Mouse (Mus musculus) embryonic facial prominence, embryonic 12.5 days (tissue): ENCODE measurements around the gene Cnnm4. TPM values are rescaled to one million over a fixed set of nuclear protein-coding genes. Genes with fewer than 3 reads are reported as not detected.

Source experiments
- ATAC-seq: fragments of 200-750 bp; cut with Nextera tagmentation; 2 replicates; pipeline ENCODE4 v1.8.0; 2017; ENCODE audit not compliant: insufficient number of reproducible peaks, insufficient read depth, low FRiP score, low TSS enrichment
- H3K27ac ChIP-seq: fragments of 300-500 bp; sonication (generic); 2 replicates; pipeline ENCODE4 v1.5.1; 2016; ENCODE audit warnings: mild to moderate bottlenecking
- H3K27me3 ChIP-seq: fragments of 300-500 bp; sonication (generic); 2 replicates; pipeline ENCODE4 v1.6.1; 2016; ENCODE audit warnings: mild to moderate bottlenecking, moderate library complexity
- H3K36me3 ChIP-seq: fragments of 300-500 bp; sonication (generic); 2 replicates; pipeline ENCODE4 v1.6.1; 2016; ENCODE audit warnings: mild to moderate bottlenecking
- H3K4me1 ChIP-seq: fragments of 300-500 bp; sonication (generic); 2 replicates; pipeline ENCODE4 v1.6.1; 2016
- H3K4me2 ChIP-seq: fragments of 300-500 bp; sonication (generic); replicated peaks from 2 replicates; pipeline ENCODE4 v1.6.1; 2016; ENCODE audit warnings: mild to moderate bottlenecking, moderate library complexity
- H3K4me3 ChIP-seq: fragments of 300-500 bp; sonication (generic); 2 replicates; pipeline ENCODE4 v1.5.1; 2016; ENCODE audit warnings: mild to moderate bottlenecking
- H3K9ac ChIP-seq: fragments of 300-500 bp; sonication (generic); 2 replicates; pipeline ENCODE4 v1.6.1; 2016; ENCODE audit warnings: mild to moderate bottlenecking, moderate library complexity
- H3K9me3 ChIP-seq: fragments of 300-500 bp; sonication (generic); 2 replicates; pipeline ENCODE4 v1.6.1; 2016; ENCODE audit warnings: mild to moderate bottlenecking, moderate library complexity
- whole genome bisulfite sequencing: fragments of 180-500 bp; shearing (Covaris S2); methylation state at CpG from one replicate; pipeline ENCODE4 v1.1.7; 2016; 5-methylcytosine and 5-hydroxymethylcytosine counted together
- polyA plus RNA-seq: library from polyadenylated mRNA; unstranded; fragments of >200 nt; fragmentation: Nextera tagmentation; extraction: Ambion mirVana; gene quantifications from 2 replicates; pipeline ENCODE4 v1.2.1, GENCODE M21; 2016

Cnnm4 gene
- polyA plus RNA-seq, 1 experiment from 2014 or later: 15.3 TPM

DNA sequence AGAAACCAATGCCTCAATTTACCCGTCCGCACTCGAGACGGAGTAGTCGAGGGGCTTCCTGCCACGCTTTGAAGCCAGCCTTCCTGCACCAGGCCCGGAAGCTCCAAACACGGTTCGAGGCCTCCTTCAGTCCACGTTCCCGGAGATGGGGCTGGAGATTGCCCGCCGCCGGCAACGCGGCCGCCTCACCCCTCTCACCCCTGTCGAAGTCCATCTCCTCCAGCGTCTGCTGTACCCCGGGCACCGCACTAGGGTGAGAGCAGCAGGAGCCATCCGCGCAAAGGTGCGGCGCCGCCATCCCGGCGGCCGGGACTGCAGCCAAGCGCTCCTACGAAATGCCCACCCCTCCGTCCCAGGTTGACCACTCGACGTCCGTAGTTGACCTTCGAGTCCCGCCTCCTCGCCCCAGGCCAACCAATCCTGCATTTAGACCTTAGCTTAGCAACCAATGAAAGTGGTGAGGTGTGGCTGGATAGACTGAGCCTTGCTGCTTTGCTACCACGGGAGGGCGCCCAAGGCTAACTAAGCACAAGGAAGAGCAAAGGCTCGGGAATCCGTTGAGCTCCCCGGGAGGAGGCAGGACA lies 75.6 kb downstream of the Cnnm4 start, which contains the start of gene Ankrd39:
Ankrd39 (minus strand) TSS at position 558 of the 584 bp plus-strand sequence.
- peak within 1 kb of the TSS; percentile 80 for H3K27ac ChIP-seq
- peak within 1 kb of the TSS; percentile 72 for H3K4me2 ChIP-seq
- H3K27me3 ChIP-seq: no peaks in the 10 kb centered on the region
- no peaks in the 10 kb centered on the region for H3K9me3 ChIP-seq
- under 1% methylated on average over 43 of the region's 43 CpGs for WGBS
- peaks cover 39% of the 10 kb centered on the region for H3K4me1 ChIP-seq
- ATAC-seq: peak; percentile 95
- peak within 1 kb of the TSS; percentile 68 for H3K4me3 ChIP-seq
- H3K36me3 ChIP-seq: peaks cover 36% of the 10 kb centered on the region
- H3K9ac ChIP-seq: peak within 1 kb of the TSS; percentile 70

DNA sequence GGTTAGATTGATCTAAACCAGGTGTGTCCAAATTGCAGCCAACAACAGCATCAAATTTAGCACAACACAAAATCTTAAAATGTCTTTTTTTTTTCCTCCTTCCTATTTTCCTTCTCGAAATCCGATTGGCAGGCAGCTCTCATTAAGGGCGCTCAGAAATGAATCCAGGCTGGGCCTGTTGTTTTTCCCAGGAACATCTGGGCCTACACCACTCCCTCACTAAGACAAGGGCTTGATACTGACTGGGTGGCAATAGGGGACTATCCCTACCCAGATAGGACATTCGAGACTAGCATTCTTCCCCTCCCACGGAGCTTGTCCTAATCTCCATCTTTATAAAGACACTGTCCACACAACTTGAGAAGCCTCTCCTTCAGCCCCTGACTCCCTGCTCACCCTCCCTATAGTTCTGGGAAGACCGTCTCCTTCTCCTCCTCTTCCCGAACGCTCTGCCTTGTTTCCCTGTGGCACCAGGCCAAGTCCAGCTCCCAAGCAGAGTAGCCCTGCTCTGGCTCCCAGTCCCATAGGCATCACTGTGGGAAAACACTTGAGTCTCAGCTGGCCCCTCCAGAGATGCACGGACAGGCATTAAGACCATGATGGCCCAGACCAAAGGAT lies 76.7 kb downstream of the Cnnm4 start:
- H3K27me3 ChIP-seq: no peaks in the 10 kb centered on the region
- no peak overlapping the region for H3K4me2 ChIP-seq
- WGBS: 27% methylated on average over 9 of the region's 9 CpGs
- no peak for ATAC-seq
- peaks cover 39% of the 10 kb centered on the region for H3K4me1 ChIP-seq
- no peaks in the 10 kb centered on the region for H3K9me3 ChIP-seq
- no peak overlapping the region for H3K4me3 ChIP-seq
- no peak overlapping the region for H3K9ac ChIP-seq
- H3K27ac ChIP-seq: peak overlapping the region; percentile 74
- peaks cover 46% of the 10 kb centered on the region for H3K36me3 ChIP-seq

GRCm38 (mm10) chr1:36548771-36549170 lies 77.4 kb downstream of the Cnnm4 start:
- WGBS: 45% methylated on average over 7 of the region's 8 CpGs
- 0 out of 2 replicates have a peak overlapping the region, but pooled peaks have one; percentile 9 for H3K4me2 ChIP-seq
- H3K9ac ChIP-seq: 0 out of 2 replicates have a peak overlapping the region, but pooled peaks have one; percentile 19
- no peak for ATAC-seq
- H3K27ac ChIP-seq: peak overlapping the region; percentile 74; the same call in 1 of the 2 replicates
- H3K4me1 ChIP-seq: peaks cover 39% of the 10 kb centered on the region
- H3K27me3 ChIP-seq: no peaks in the 10 kb centered on the region
- no peak overlapping the region for H3K4me3 ChIP-seq
- no peaks in the 10 kb centered on the region for H3K9me3 ChIP-seq
- peaks cover 52% of the 10 kb centered on the region for H3K36me3 ChIP-seq

- Histone ChIP-seq H3K27me3 (no peaks in the 10 kb centered on the region), H3K9ac (peak overlapping the region; percentile 24; the same call in 1 of the 2 replicates), H3K4me1 (peaks cover 45% of the 10 kb centered on the region), H3K4me3 (no peak overlapping the region), H3K4me2 (0 out of 2 replicates have a peak overlapping the region, but pooled peaks have one; percentile 9), H3K9me3 (no peaks in the 10 kb centered on the region), H3K27ac (peak overlapping the region; percentile 74; the same call in 1 of the 2 replicates), H3K36me3 (peaks cover 60% of the 10 kb centered on the region)
- no peak for ATAC-seq
- 86% methylated on average over 18 of the region's 18 CpGs for WGBS
Observed at GRCm38 (mm10) chr1:36549491-36549890, 78.1 kb downstream of the Cnnm4 start.

- Histone ChIP-seq H3K9me3 (no peaks in the 10 kb centered on the region), H3K4me3 (no peak overlapping the region), H3K27ac (0 out of 2 replicates have a peak overlapping the region, but pooled peaks have one; percentile 74), H3K27me3 (no peaks in the 10 kb centered on the region), H3K9ac (no peak overlapping the region; the same call in 1 of the 2 replicates), H3K4me2 (no peak overlapping the region), H3K36me3 (peaks cover 67% of the 10 kb centered on the region), H3K4me1 (peaks cover 52% of the 10 kb centered on the region)
- ATAC-seq: no peak
- 77% methylated on average over 20 of the region's 20 CpGs for WGBS
Observed at GRCm38 (mm10) chr1:36550075-36550863, 78.8 kb downstream of the Cnnm4 start.

DNA sequence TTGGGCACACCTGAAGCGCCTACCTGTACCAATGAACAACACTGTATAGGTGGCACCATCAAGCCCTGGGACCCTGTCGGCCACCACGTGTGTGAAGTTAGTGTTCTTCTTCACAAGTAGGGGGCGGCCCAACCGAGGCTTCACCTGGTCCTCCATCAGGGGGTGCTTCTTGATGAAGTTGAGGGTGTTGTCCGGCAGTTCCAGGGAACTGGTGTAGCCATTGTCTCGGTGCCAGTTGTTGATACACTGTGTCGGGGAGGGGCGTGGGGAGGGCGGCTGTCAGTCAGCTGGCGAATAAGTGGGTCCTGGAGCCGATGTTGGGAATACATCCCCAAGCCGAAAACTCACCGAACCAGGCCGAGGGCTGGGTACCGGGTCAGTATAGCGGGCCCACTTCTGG lies 80.5 kb downstream of the Cnnm4 start:
- 85% methylated on average over 17 of the region's 17 CpGs for WGBS

GRCm38 (mm10) chr1:36552506-36552905 lies 81.1 kb downstream of the Cnnm4 start:
- peaks cover 68% of the 10 kb centered on the region for H3K36me3 ChIP-seq
- no peak overlapping the region for H3K27ac ChIP-seq
- H3K4me2 ChIP-seq: no peak overlapping the region
- H3K27me3 ChIP-seq: no peaks in the 10 kb centered on the region
- peaks cover 46% of the 10 kb centered on the region for H3K4me1 ChIP-seq
- no peak for ATAC-seq
- WGBS: 90% methylated on average over 16 of the region's 16 CpGs
- no peak overlapping the region for H3K9ac ChIP-seq
- H3K9me3 ChIP-seq: no peaks in the 10 kb centered on the region
- no peak overlapping the region for H3K4me3 ChIP-seq

More for the DNA sequence above, 80.5 kb downstream of the Cnnm4 start:
- Histone ChIP-seq H3K27me3 (no peaks in the 10 kb centered on the region), H3K4me2 (no peak overlapping the region), H3K4me1 (peaks cover 48% of the 10 kb centered on the region), H3K9ac (no peak overlapping the region), H3K36me3 (peaks cover 68% of the 10 kb centered on the region), H3K4me3 (no peak overlapping the region), H3K27ac (no peak overlapping the region), H3K9me3 (no peaks in the 10 kb centered on the region)
- ATAC-seq: no peak

GRCm38 (mm10) chr1:36554633-36555399 lies 83.4 kb downstream of the Cnnm4 start:
- Histone ChIP-seq H3K9me3 (no peaks in the 10 kb centered on the region), H3K4me2 (peak overlapping the region; percentile 81), H3K36me3 (peaks cover 55% of the 10 kb centered on the region), H3K4me1 (peaks cover 37% of the 10 kb centered on the region), H3K27me3 (no peaks in the 10 kb centered on the region), H3K4me3 (peak overlapping the region; percentile 84), H3K27ac (peak overlapping the region; percentile 99), H3K9ac (peak overlapping the region; percentile 95)
- ATAC-seq: no peak
- WGBS: 64% methylated on average over 21 of the region's 21 CpGs

- no peaks in the 10 kb centered on the region for H3K9me3 ChIP-seq
Observed at GRCm38 (mm10) chr1:36555798-36556395, 84.5 kb downstream of the Cnnm4 start.

GRCm38 (mm10) chr1:36556553-36557456 lies 85.4 kb downstream of the Cnnm4 start:
- ATAC-seq: peak; percentile 69
- H3K9ac ChIP-seq: peak overlapping the region; percentile 95
- H3K9me3 ChIP-seq: no peaks in the 10 kb centered on the region
- WGBS: under 1% methylated on average over 52 of the region's 52 CpGs
- H3K4me3 ChIP-seq: peak overlapping the region; percentile 84
- peak overlapping the region; percentile 81 for H3K4me2 ChIP-seq
- H3K36me3 ChIP-seq: peaks cover 35% of the 10 kb centered on the region
- no peaks in the 10 kb centered on the region for H3K27me3 ChIP-seq
- H3K27ac ChIP-seq: peak overlapping the region; percentile 99
- peaks cover 36% of the 10 kb centered on the region for H3K4me1 ChIP-seq

More at GRCm38 (mm10) chr1:36555798-36556395, 84.5 kb downstream of the Cnnm4 start:
- Histone ChIP-seq H3K4me2 (peak overlapping the region; percentile 81), H3K27me3 (no peaks in the 10 kb centered on the region), H3K4me3 (peak overlapping the region; percentile 84), H3K4me1 (peaks cover 36% of the 10 kb centered on the region), H3K27ac (peak overlapping the region; percentile 99), H3K36me3 (peaks cover 44% of the 10 kb centered on the region), H3K9ac (peak overlapping the region; percentile 95)
- no peak for ATAC-seq
- WGBS: under 1% methylated on average over 8 of the region's 8 CpGs
